Mouse (Mus musculus): Measurements from ENCODE around the gene Ctdspl2. TPM values are rescaled to one million over a fixed set of nuclear protein-coding genes. Genes with fewer than 3 reads are reported as not detected.
A peak's percentile ranks its signal among the peaks of the same experiment; 100 is the strongest.
"Not testable (repeated sequence)": the region's sequence is repeated elsewhere in the genome, so short reads cannot be mapped to it uniquely, and the experiment has no call there.

Gene Ctdspl2
- 56.1 and 57.7 TPM in 2 replicates for polyA plus RNA-seq (2016; fragmentation: Nextera tagmentation; extraction: Ambion mirVana)

GRCm38 (mm10) chr2:121955765-121956223 is at the start of gene Ctdspl2, which contains the start of gene Mageb3:
Ctdspl2 (plus strand) TSS chr2:121956001.
Mageb3 (minus strand) TSS chr2:121956092.
- H3K9me3 ChIP-seq (replicated peaks): no peaks in the 10 kb centered on the region
- H3K4me3 ChIP-seq: peak within 1 kb of the TSS; percentile 61
- H3K4me2 ChIP-seq (replicated peaks): peak within 1 kb of the TSS; percentile 74
- WGBS: under 1% methylated on average over 45 of the region's 48 CpGs
- H3K36me3 ChIP-seq: no peaks in the 10 kb centered on the region
- H3K27ac ChIP-seq: peak within 1 kb of the TSS; percentile 92
- H3K4me1 ChIP-seq: peaks cover 20% of the 10 kb centered on the region
- peak; percentile 97 for ATAC-seq (ENCODE audit: low FRiP score)
- no peaks in the 10 kb centered on the region for H3K27me3 ChIP-seq
- H3K9ac ChIP-seq: peak within 1 kb of the TSS; percentile 85

DNA sequence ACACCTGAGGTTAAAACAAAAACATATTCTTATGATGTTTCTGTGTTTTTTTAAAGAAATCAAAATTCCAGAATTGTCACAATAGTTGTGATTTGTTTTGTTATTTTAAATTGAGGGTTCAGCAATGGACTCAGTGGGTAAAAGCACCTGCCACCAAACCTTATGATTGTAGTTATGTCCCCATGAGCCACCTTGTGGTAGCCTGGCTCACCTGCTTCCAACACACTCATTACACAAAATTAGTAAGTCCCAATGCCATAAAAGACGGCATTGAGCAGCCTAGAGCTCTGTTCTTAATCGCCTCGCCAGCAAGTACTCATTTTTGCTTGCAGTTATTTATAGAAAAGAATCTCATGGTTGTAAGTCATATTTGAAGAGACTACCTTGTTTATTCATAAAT is 45.8 kb upstream of the Ctdspl2 start:
- Histone ChIP-seq H3K4me2 (replicated peaks) (no peak overlapping the region), H3K36me3 (peaks cover 15% of the 10 kb centered on the region; the same call in 1 of the 2 replicates), H3K4me3 (no peak overlapping the region), H3K27me3 (no peaks in the 10 kb centered on the region), H3K27ac (no peak overlapping the region), H3K9me3 (replicated peaks) (no peaks in the 10 kb centered on the region), H3K4me1 (no peaks in the 10 kb centered on the region), H3K9ac (no peak overlapping the region)
- no peak for ATAC-seq (ENCODE audit: low FRiP score)
- 88% methylated on average over 3 of the region's 3 CpGs for WGBS

GRCm38 (mm10) chr2:121916047-121916970 is 39.5 kb upstream of the Ctdspl2 start:
- Histone ChIP-seq H3K27ac (no peak overlapping the region), H3K9ac (no peak overlapping the region), H3K4me3 (no peak overlapping the region), H3K27me3 (no peaks in the 10 kb centered on the region), H3K4me2 (replicated peaks) (no peak overlapping the region), H3K9me3 (replicated peaks) (no peaks in the 10 kb centered on the region), H3K4me1 (no peaks in the 10 kb centered on the region), H3K36me3 (peaks cover 8% of the 10 kb centered on the region; the same call in 1 of the 2 replicates)
- 92% methylated on average over 5 of the region's 5 CpGs for WGBS
- ATAC-seq (ENCODE audit: low FRiP score): no peak

GRCm38 (mm10) chr2:121937624-121938023 is 18.2 kb upstream of the Ctdspl2 start:
- H3K4me2 ChIP-seq (replicated peaks); H3K27me3 ChIP-seq: not testable (repeated sequence)
- WGBS: 80% methylated on average over 2 of the region's 2 CpGs

DNA sequence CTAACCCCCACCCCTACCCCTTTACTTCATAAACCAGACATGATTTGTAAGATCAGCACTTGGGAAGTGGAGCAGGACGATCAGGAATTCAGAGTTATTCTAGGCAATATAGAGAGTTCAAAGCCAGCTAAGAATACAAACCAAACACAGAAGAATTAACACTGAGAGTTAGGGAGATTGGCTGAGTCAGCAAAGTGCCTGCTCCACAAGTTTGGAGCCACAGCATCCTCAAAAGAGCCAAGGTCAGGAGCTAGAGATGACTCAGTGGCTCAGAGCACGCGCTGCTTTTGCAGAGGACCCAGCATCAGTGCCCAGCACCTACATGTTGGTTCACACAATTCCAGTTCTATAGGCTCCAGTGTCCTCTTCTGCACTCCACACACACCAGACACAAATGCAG is 12.4 kb upstream of the Ctdspl2 start:
- H3K9me3 ChIP-seq (replicated peaks): no peaks in the 10 kb centered on the region
- H3K36me3 ChIP-seq: no peaks in the 10 kb centered on the region
- H3K27ac ChIP-seq: no peak overlapping the region
- no peaks in the 10 kb centered on the region for H3K4me1 ChIP-seq
- H3K4me3 ChIP-seq: no peak overlapping the region
- ATAC-seq (ENCODE audit: low FRiP score): no peak
- no peaks in the 10 kb centered on the region for H3K27me3 ChIP-seq
- 83% methylated on average over 3 of the region's 3 CpGs for WGBS
- H3K4me2 ChIP-seq (replicated peaks): no peak overlapping the region
- H3K9ac ChIP-seq: no peak overlapping the region

More at GRCm38 (mm10) chr2:121937624-121938023, 18.2 kb upstream of the Ctdspl2 start:
- not testable (repeated sequence) for H3K9me3 ChIP-seq (replicated peaks); H3K27ac ChIP-seq; H3K4me1 ChIP-seq; H3K9ac ChIP-seq; ATAC-seq (ENCODE audit: low FRiP score); H3K4me3 ChIP-seq
- H3K36me3 ChIP-seq: peaks cover 11% of the 10 kb centered on the region; the same call in 1 of the 2 replicates

- Histone ChIP-seq H3K9me3 (replicated peaks) (no peaks in the 10 kb centered on the region), H3K27ac (peak overlapping the region; percentile 92), H3K4me3 (peak overlapping the region; percentile 61), H3K9ac (peak overlapping the region; percentile 85), H3K4me1 (peaks cover 20% of the 10 kb centered on the region), H3K27me3 (no peaks in the 10 kb centered on the region), H3K36me3 (no peaks in the 10 kb centered on the region), H3K4me2 (replicated peaks) (peak overlapping the region; percentile 74)
- ATAC-seq (ENCODE audit: low FRiP score): 0 out of 2 replicates have a peak, but pooled peaks have one; percentile 1
- 21% methylated on average over 10 of the region's 10 CpGs for WGBS
These were observed 687 bp upstream of the Ctdspl2 start for GRCm38 (mm10) chr2:121954971-121955656.

GRCm38 (mm10) chr2:121956224-121957018 is 620 bp downstream of the Ctdspl2 start:
- Histone ChIP-seq H3K27ac (peak overlapping the region; percentile 92), H3K4me1 (peaks cover 20% of the 10 kb centered on the region), H3K9me3 (replicated peaks) (no peaks in the 10 kb centered on the region), H3K9ac (peak overlapping the region; percentile 85), H3K36me3 (no peaks in the 10 kb centered on the region), H3K27me3 (no peaks in the 10 kb centered on the region), H3K4me3 (peak overlapping the region; percentile 61), H3K4me2 (replicated peaks) (peak overlapping the region; percentile 74)
- 1% methylated on average over 46 of the region's 47 CpGs for WGBS
- peak; percentile 95 for ATAC-seq (ENCODE audit: low FRiP score)

GRCm38 (mm10) chr2:121957216-121957792 is 1.5 kb downstream of the Ctdspl2 start:
- no peaks in the 10 kb centered on the region; the same call in 1 of the 2 replicates for H3K36me3 ChIP-seq
- no peaks in the 10 kb centered on the region for H3K27me3 ChIP-seq
- H3K4me1 ChIP-seq: peaks cover 20% of the 10 kb centered on the region
- no peaks in the 10 kb centered on the region for H3K9me3 ChIP-seq (replicated peaks)
- peak overlapping the region; percentile 61 for H3K4me3 ChIP-seq
- 15% methylated on average over 8 of the region's 8 CpGs for WGBS
- no peak for ATAC-seq (ENCODE audit: low FRiP score)
- H3K27ac ChIP-seq: peak overlapping the region; percentile 92; the same call in 1 of the 2 replicates
- H3K9ac ChIP-seq: peak overlapping the region; percentile 85
- peak overlapping the region; percentile 74 for H3K4me2 ChIP-seq (replicated peaks)

GRCm38 (mm10) chr2:121995738-121996137 is 39.9 kb downstream of the Ctdspl2 start:
- 95% methylated on average over 1 of the region's 1 CpGs for WGBS
- H3K9ac ChIP-seq: no peak overlapping the region
- no peak for ATAC-seq (ENCODE audit: low FRiP score)
- H3K4me1 ChIP-seq: no peaks in the 10 kb centered on the region
- H3K36me3 ChIP-seq: peaks cover 21% of the 10 kb centered on the region
- H3K27ac ChIP-seq: no peak overlapping the region
- no peak overlapping the region for H3K4me3 ChIP-seq
- no peaks in the 10 kb centered on the region for H3K9me3 ChIP-seq (replicated peaks)
- H3K27me3 ChIP-seq: no peaks in the 10 kb centered on the region
- H3K4me2 ChIP-seq (replicated peaks): no peak overlapping the region

- ATAC-seq (ENCODE audit: low FRiP score): no peak
- WGBS: 97% methylated on average over 3 of the region's 3 CpGs
- H3K9ac ChIP-seq: no peak overlapping the region
- H3K4me1 ChIP-seq: no peaks in the 10 kb centered on the region
- peaks cover 27% of the 10 kb centered on the region for H3K36me3 ChIP-seq
- no peak overlapping the region for H3K4me3 ChIP-seq
- no peak overlapping the region for H3K27ac ChIP-seq
- no peak overlapping the region for H3K4me2 ChIP-seq (replicated peaks)
- no peaks in the 10 kb centered on the region for H3K27me3 ChIP-seq
- no peaks in the 10 kb centered on the region for H3K9me3 ChIP-seq (replicated peaks)
These were observed 53.0 kb downstream of the Ctdspl2 start for GRCm38 (mm10) chr2:122008832-122009231.

DNA sequence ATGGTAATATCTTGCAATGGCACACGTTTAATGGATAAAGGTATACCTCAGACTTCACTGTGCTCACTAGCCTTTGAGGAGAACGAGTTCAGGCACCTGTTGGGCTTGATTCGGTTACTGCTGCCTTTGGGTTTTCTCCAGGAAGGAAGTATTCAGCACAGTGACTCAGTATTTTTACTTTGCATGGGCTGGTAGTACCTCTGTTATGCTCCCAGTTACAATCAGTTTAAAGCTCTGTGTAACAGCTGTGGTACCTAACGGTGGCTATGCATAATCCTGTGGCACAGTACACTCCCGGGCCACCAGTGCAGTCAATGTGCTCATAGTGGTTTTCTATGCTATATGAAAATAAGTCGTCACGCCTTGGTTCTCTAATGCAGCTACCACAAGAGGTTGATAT is 55.6 kb downstream of the Ctdspl2 start:
- H3K9me3 ChIP-seq (replicated peaks): no peaks in the 10 kb centered on the region
- H3K9ac ChIP-seq: no peak overlapping the region
- H3K27ac ChIP-seq: no peak overlapping the region
- H3K4me2 ChIP-seq (replicated peaks): no peak overlapping the region
- no peak overlapping the region for H3K4me3 ChIP-seq
- H3K27me3 ChIP-seq: no peaks in the 10 kb centered on the region
- H3K4me1 ChIP-seq: no peaks in the 10 kb centered on the region
- WGBS: 91% methylated on average over 7 of the region's 7 CpGs
- ATAC-seq (ENCODE audit: low FRiP score): no peak
- peaks cover 18% of the 10 kb centered on the region for H3K36me3 ChIP-seq

All from hindbrain, embryonic 12.5 days (tissue).